Comparison of ENCODE assay signal across 8 mouse cellular contexts in genomic region chr4:137357517-137358254, GRCm38 (mm10). TPM values are rescaled to one million over a fixed set of nuclear protein-coding genes. Genes with fewer than 3 reads are reported as not detected.
DNase-seq lines count a peak whose midpoint lies in the region; ATAC-seq lines count a peak whose summit lies in the region.

Gene Cdc42 (minus strand): TSS chr4:137357720.

- peak within 1 kb of the TSS; percentile 100 for H3K9ac ChIP-seq in intestine, embryonic 14.5 days (ENCODE audit: low read length)

- H3K4me1 ChIP-seq in intestine, embryonic 14.5 days (replicated peaks; ENCODE audit: control insufficient read depth, insufficient read depth, low read length) = peaks cover 24% of the 10 kb centered on the region

- intact Hi-C loops in left cerebral cortex, postnatal 14 days (cut with DNase I) = no loop called here

- H3K9me3 ChIP-seq in intestine, embryonic 14.5 days (ENCODE audit: control insufficient read depth, low read length) = no peaks in the 10 kb centered on the region

- peak within 1 kb of the TSS; percentile 67 for H3K4me3 ChIP-seq in intestine, embryonic 14.5 days (ENCODE audit: low read depth, low read length)

- peak; percentile 95 for ATAC-seq in intestine, embryonic 14.5 days (replicated peaks; ENCODE audit: low FRiP score, low TSS enrichment, low read depth)

- WGBS in intestine, embryonic 14.5 days = under 1% methylated on average over 36 of the region's 44 CpGs

- DNase-seq in adrenal gland, adult 18-20 months (ENCODE audit: low spot score in 2 of 2) = peak; percentile 97 to 98
- DNase-seq in embryo, embryonic 11 days = peak; percentile 97
- peak; percentile 99 for DNase-seq in gastrocnemius, postnatal 25 days
- DNase-seq in intestine, embryonic 14.5 days (ENCODE audit: low spot score) = peak; percentile 99
- peak; percentile 97 to 98 for DNase-seq in left cerebral cortex, postnatal 14 days (ENCODE audit: low spot score in 2 of 2)
- peak; percentile 97 for DNase-seq in mesoderm, embryonic 11.5 days (ENCODE audit: low read depth, low spot score)
- peak; percentile 96 to 97 for DNase-seq in right cerebral cortex, postnatal 36 days (ENCODE audit: low spot score in 2 of 2)
- peak; percentile 97 for DNase-seq in yolk sac, embryonic 10.5 days (ENCODE audit: low spot score)

- no peaks in the 10 kb centered on the region for H3K36me3 ChIP-seq in intestine, embryonic 14.5 days (ENCODE audit: control insufficient read depth, insufficient read depth, low read length)

- peak within 1 kb of the TSS; percentile 96 for H3K4me2 ChIP-seq in intestine, embryonic 14.5 days (ENCODE audit: low read length)

- H3K27me3 ChIP-seq in intestine, embryonic 14.5 days (replicated peaks; ENCODE audit: control insufficient read depth, insufficient read depth, low read length) = no peaks in the 10 kb centered on the region

- H3K27ac ChIP-seq in intestine, embryonic 14.5 days (ENCODE audit: low read depth) = peak within 1 kb of the TSS; percentile 97

RNA-seq across cellular contexts. Expression of gene Cdc42, which starts in this region (rescaled TPM):
- 100 to 1,000 TPM; 386 to 454 TPM for total RNA-seq in adrenal gland, adult 18-20 months (2021)
- 100 to 1,000 TPM; 159 to 174 TPM for total RNA-seq in gastrocnemius, postnatal 25 days (2021)
- 632 and 704 TPM in 2 replicates for polyA plus RNA-seq in intestine, embryonic 14.5 days (2014; fragmentation: Nextera tagmentation; extraction: Ambion mirVana)
- 100 to 1,000 TPM; 412 to 432 TPM for total RNA-seq in left cerebral cortex, postnatal 14 days (2021)

Comparison
In these comparisons a context has a peak if more than half of its experiments do, and no peak if none do; other contexts are left out.
1. Peak in every context shown above with its lines: DNase-seq, ATAC-seq, H3K4me3 ChIP-seq and H3K27ac ChIP-seq.